Mouse (Mus musculus): ENCODE results near the gene Slc22a17. TPM values are rescaled to one million over a fixed set of nuclear protein-coding genes. Genes with fewer than 3 reads are reported as not detected.

Gene Slc22a17
- polyA plus RNA-seq, 1 experiment from 2014 or later = 44.9 TPM

- Histone ChIP-seq H3K9me3 (ENCODE audit: control insufficient read depth, low read depth, low read length) (no peaks in the 10 kb centered on the region), H3K4me1 (ENCODE audit: control insufficient read depth, insufficient read depth, low read length) (no peaks in the 10 kb centered on the region), H3K27me3 (ENCODE audit: control insufficient read depth, insufficient read depth, low read length) (no peaks in the 10 kb centered on the region), H3K36me3 (ENCODE audit: control insufficient read depth, insufficient read depth, low read length) (no peaks in the 10 kb centered on the region), H3K9ac (replicated peaks; ENCODE audit: low read depth, low read length) (no peak overlapping the region), H3K27ac (ENCODE audit: low read length) (no peak overlapping the region), H3K4me3 (ENCODE audit: low read depth, low read length) (no peak overlapping the region), H3K4me2 (replicated peaks; ENCODE audit: low read depth, low read length) (no peak overlapping the region)
- 97% methylated on average over 7 of the region's 7 CpGs for WGBS
- no peak for ATAC-seq (ENCODE audit: insufficient number of reproducible peaks, insufficient read depth, low FRiP score, low read depth)
Measured at GRCm38 (mm10) chr14:54943971-54944370, 31.0 kb upstream of the Slc22a17 start.

DNA sequence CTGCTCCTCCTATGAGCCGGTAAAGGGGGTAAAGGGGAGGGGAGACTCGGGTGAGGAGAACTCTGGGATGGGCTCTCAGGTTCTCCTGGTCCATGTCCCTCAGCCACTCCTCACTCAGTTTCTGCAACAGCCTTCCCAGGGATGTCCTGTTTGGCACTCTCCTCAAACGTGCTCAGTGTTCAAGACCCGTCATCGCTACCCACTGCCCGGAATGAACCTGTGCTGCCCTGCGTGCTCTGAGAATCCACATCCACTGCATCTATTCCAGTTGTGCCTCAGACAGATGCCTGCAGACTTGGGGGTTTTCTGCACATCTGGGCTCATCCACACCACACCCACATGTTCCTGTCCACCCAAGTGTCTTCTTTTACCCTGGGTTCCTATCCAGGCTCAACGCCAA is 29.5 kb upstream of the Slc22a17 start:
- Histone ChIP-seq H3K4me3 (ENCODE audit: low read depth, low read length) (no peak overlapping the region), H3K27ac (ENCODE audit: low read length) (no peak overlapping the region), H3K36me3 (ENCODE audit: control insufficient read depth, insufficient read depth, low read length) (no peaks in the 10 kb centered on the region), H3K27me3 (ENCODE audit: control insufficient read depth, insufficient read depth, low read length) (no peaks in the 10 kb centered on the region), H3K4me1 (ENCODE audit: control insufficient read depth, insufficient read depth, low read length) (no peaks in the 10 kb centered on the region), H3K9me3 (ENCODE audit: control insufficient read depth, low read depth, low read length) (no peaks in the 10 kb centered on the region), H3K9ac (replicated peaks; ENCODE audit: low read depth, low read length) (no peak overlapping the region), H3K4me2 (replicated peaks; ENCODE audit: low read depth, low read length) (no peak overlapping the region)
- no peak for ATAC-seq (ENCODE audit: insufficient number of reproducible peaks, insufficient read depth, low FRiP score, low read depth)
- 83% methylated on average over 8 of the region's 8 CpGs for WGBS

DNA sequence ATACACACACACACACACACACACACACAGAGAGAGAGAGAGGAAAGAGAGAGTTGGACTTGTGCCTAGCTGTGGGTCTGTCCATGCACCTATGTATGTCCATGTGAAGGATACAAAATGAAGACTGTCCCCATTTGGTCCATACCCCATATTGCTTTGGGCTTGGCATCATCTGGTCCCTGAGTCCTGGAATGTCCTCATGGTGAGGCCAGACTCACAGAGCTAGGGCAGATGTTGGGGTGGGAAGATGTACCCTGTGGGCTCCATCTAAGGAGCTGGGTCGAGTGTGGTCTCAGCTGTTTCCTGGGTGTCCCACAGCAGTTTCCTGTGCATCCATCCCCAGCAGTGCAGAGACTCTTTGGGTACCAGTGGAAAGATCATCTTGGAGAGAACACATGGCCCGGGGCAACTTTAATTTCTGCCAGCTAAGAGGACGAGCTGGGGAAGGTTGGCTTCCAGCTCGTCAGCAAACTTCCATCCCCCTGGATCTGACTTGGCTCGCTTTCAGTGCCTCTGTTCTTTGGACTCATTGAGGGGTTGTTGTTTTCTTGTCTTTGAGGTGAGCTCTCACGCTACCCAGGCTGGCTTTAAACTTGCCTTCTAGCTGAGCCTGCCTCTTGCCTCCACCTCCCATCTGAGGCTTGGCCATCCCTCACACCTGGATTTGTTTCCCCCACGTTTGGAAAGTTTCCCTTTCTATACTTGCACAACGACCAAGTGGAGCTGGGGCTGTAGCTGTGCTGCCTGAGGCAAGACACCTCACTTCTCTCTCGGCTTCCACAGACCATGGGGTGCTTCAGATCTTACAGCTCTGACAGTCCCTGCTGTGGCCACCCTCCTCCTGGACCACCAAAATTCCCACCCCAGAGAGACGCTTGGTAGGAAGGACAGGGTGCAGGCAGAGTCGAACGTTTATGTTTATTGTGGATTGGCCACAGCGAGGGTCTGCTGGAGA is 28.4 kb upstream of the Slc22a17 start:
- H3K4me1 ChIP-seq (ENCODE audit: control insufficient read depth, insufficient read depth, low read length) = no peaks in the 10 kb centered on the region
- 59% methylated on average over 13 of the region's 13 CpGs for WGBS
- no peak overlapping the region for H3K4me2 ChIP-seq (replicated peaks; ENCODE audit: low read depth, low read length)
- H3K9ac ChIP-seq (replicated peaks; ENCODE audit: low read depth, low read length) = no peak overlapping the region
- no peak overlapping the region for H3K4me3 ChIP-seq (ENCODE audit: low read depth, low read length)
- H3K36me3 ChIP-seq (ENCODE audit: control insufficient read depth, insufficient read depth, low read length) = no peaks in the 10 kb centered on the region
- no peak overlapping the region for H3K27ac ChIP-seq (ENCODE audit: low read length)
- ATAC-seq (ENCODE audit: insufficient number of reproducible peaks, insufficient read depth, low FRiP score, low read depth) = no peak
- H3K9me3 ChIP-seq (ENCODE audit: control insufficient read depth, low read depth, low read length) = no peaks in the 10 kb centered on the region
- H3K27me3 ChIP-seq (ENCODE audit: control insufficient read depth, insufficient read depth, low read length) = no peaks in the 10 kb centered on the region

- WGBS = 66% methylated on average over 3 of the region's 3 CpGs
- no peak overlapping the region for H3K27ac ChIP-seq (ENCODE audit: low read length)
Measured at GRCm38 (mm10) chr14:54940176-54940530, 27.2 kb upstream of the Slc22a17 start.

GRCm38 (mm10) chr14:54939434-54940175 is 26.7 kb upstream of the Slc22a17 start:
- WGBS = 46% methylated on average over 12 of the region's 12 CpGs
- no peak overlapping the region for H3K27ac ChIP-seq (ENCODE audit: low read length)
- no peaks in the 10 kb centered on the region for H3K9me3 ChIP-seq (ENCODE audit: control insufficient read depth, low read depth, low read length)

More at GRCm38 (mm10) chr14:54940176-54940530, 27.2 kb upstream of the Slc22a17 start:
- no peaks in the 10 kb centered on the region for H3K27me3 ChIP-seq (ENCODE audit: control insufficient read depth, insufficient read depth, low read length)
- no peaks in the 10 kb centered on the region for H3K36me3 ChIP-seq (ENCODE audit: control insufficient read depth, insufficient read depth, low read length)
- H3K4me2 ChIP-seq (replicated peaks; ENCODE audit: low read depth, low read length) = no peak overlapping the region
- H3K4me3 ChIP-seq (ENCODE audit: low read depth, low read length) = no peak overlapping the region
- H3K9me3 ChIP-seq (ENCODE audit: control insufficient read depth, low read depth, low read length) = no peaks in the 10 kb centered on the region
- no peaks in the 10 kb centered on the region for H3K4me1 ChIP-seq (ENCODE audit: control insufficient read depth, insufficient read depth, low read length)
- no peak for ATAC-seq (ENCODE audit: insufficient number of reproducible peaks, insufficient read depth, low FRiP score, low read depth)
- no peak overlapping the region for H3K9ac ChIP-seq (replicated peaks; ENCODE audit: low read depth, low read length)

GRCm38 (mm10) chr14:54938431-54939219 is 25.7 kb upstream of the Slc22a17 start:
- ATAC-seq (ENCODE audit: insufficient number of reproducible peaks, insufficient read depth, low FRiP score, low read depth) = no peak
- H3K27me3 ChIP-seq (ENCODE audit: control insufficient read depth, insufficient read depth, low read length) = no peaks in the 10 kb centered on the region
- H3K36me3 ChIP-seq (ENCODE audit: control insufficient read depth, insufficient read depth, low read length) = no peaks in the 10 kb centered on the region
- no peak overlapping the region for H3K4me2 ChIP-seq (replicated peaks; ENCODE audit: low read depth, low read length)
- no peak overlapping the region for H3K9ac ChIP-seq (replicated peaks; ENCODE audit: low read depth, low read length)
- 76% methylated on average over 15 of the region's 15 CpGs for WGBS
- H3K27ac ChIP-seq (ENCODE audit: low read length) = no peak overlapping the region
- H3K9me3 ChIP-seq (ENCODE audit: control insufficient read depth, low read depth, low read length) = no peaks in the 10 kb centered on the region
- H3K4me3 ChIP-seq (ENCODE audit: low read depth, low read length) = no peak overlapping the region
- H3K4me1 ChIP-seq (ENCODE audit: control insufficient read depth, insufficient read depth, low read length) = no peaks in the 10 kb centered on the region

More at GRCm38 (mm10) chr14:54939434-54940175, 26.7 kb upstream of the Slc22a17 start:
- Histone ChIP-seq H3K4me3 (ENCODE audit: low read depth, low read length) (no peak overlapping the region), H3K9ac (replicated peaks; ENCODE audit: low read depth, low read length) (no peak overlapping the region), H3K4me1 (ENCODE audit: control insufficient read depth, insufficient read depth, low read length) (no peaks in the 10 kb centered on the region), H3K27me3 (ENCODE audit: control insufficient read depth, insufficient read depth, low read length) (no peaks in the 10 kb centered on the region), H3K36me3 (ENCODE audit: control insufficient read depth, insufficient read depth, low read length) (no peaks in the 10 kb centered on the region), H3K4me2 (replicated peaks; ENCODE audit: low read depth, low read length) (no peak overlapping the region)
- no peak for ATAC-seq (ENCODE audit: insufficient number of reproducible peaks, insufficient read depth, low FRiP score, low read depth)

DNA sequence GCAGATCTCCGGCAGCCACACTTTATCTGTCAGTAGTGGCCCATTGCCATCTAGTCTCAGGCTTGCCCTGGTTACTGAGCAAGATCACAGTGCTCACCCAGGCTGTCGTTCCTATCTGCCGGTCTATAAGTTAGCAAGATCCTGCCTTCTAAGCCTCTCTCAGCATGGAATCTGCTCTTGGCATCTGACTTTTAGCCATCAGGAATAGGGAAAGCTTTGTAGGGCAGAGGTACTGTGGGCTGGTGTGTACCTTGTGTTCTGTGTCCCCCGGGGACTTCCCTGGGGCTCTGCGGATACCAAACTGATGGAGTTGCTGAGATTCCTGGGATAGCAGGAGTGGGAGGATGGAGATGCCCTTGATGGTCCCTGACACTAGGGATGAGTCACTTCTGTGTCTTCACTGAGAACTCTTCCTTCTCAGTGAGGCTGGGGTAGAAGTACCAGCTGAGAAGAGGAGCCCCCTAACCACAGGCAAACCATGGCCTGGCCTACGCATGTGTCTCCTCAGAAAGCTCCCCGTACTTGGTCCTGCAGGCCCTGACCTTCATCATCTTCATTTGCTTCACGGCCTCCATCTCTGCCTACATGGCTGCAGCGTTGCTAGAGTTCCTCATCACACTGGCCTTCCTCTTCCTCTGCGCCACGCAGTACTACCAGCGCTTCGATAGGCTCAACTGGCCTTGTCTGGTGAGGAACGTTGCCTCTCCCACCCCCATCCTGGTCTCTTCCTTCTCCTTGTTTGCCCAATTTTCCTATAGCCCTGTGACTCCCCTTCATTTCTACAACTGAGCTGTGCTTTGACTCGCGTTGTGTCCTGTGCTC is 24.6 kb upstream of the Slc22a17 start:
- Histone ChIP-seq H3K27me3 (ENCODE audit: control insufficient read depth, insufficient read depth, low read length) (no peaks in the 10 kb centered on the region), H3K27ac (ENCODE audit: low read length) (no peak overlapping the region), H3K4me3 (ENCODE audit: low read depth, low read length) (no peak overlapping the region), H3K9ac (replicated peaks; ENCODE audit: low read depth, low read length) (no peak overlapping the region), H3K36me3 (ENCODE audit: control insufficient read depth, insufficient read depth, low read length) (no peaks in the 10 kb centered on the region), H3K4me1 (ENCODE audit: control insufficient read depth, insufficient read depth, low read length) (peaks cover 4% of the 10 kb centered on the region; the same call in 1 of the 2 replicates), H3K4me2 (replicated peaks; ENCODE audit: low read depth, low read length) (no peak overlapping the region), H3K9me3 (ENCODE audit: control insufficient read depth, low read depth, low read length) (no peaks in the 10 kb centered on the region)
- no peak for ATAC-seq (ENCODE audit: insufficient number of reproducible peaks, insufficient read depth, low FRiP score, low read depth)
- 87% methylated on average over 16 of the region's 16 CpGs for WGBS
